Comparison of ENCODE assay signal across 11 mouse cellular contexts in genomic region chr4:70952671-70953070, GRCm38 (mm10).
A peak's percentile ranks its signal among the peaks of the same experiment; 100 is the strongest.
DNase-seq lines count a peak whose midpoint lies in the region.
"Had no signal": no experiment of that assay in that cellular context is flagged by ENCODE, and none has a peak within 500 bp of the region (broad histone marks: within the 10 kb centered on the region; RNA-seq: fewer than 3 reads in every experiment).

No protein-coding gene starts in this region.

- peak; percentile 21 for DNase-seq in cerebellum, adult 11-12 months
- DNase-seq in cerebellum, postnatal 4 days (ENCODE audit: low spot score in 2 of 2) = no peak
- DNase-seq in right cerebral cortex, adult 2 months (ENCODE audit: low spot score in 2 of 2) = peak; percentile 41 to 59
- no peak for DNase-seq in right cerebral cortex, postnatal 4 days
- DNase-seq in layer of hippocampus, adult 9-10 months (ENCODE audit: low spot score) = peak; percentile 63
- DNase-seq in telencephalon, adult 2 months (ENCODE audit: low read depth, low spot score) = peak; percentile 39
- no peak for DNase-seq in urinary bladder, adult 18-20 months (ENCODE audit: low spot score in 2 of 2)
- DNase-seq in heart, adult 9 months (ENCODE audit: low spot score in 2 of 2) = no peak
- DNase-seq: gastrocnemius, postnatal 14 days; kidney, postnatal 10 days; thymus, postnatal 4 days had no signal

Comparison
In these comparisons a context has a peak if more than half of its experiments do, and no peak if none do; other contexts are left out.
1. DNase-seq: peak in cerebellum, adult 11-12 months (single experiment), right cerebral cortex, adult 2 months (2 of 2), layer of hippocampus, adult 9-10 months (single experiment) and telencephalon, adult 2 months (single experiment); none in cerebellum, postnatal 4 days (0 of 2), right cerebral cortex, postnatal 4 days (single experiment), urinary bladder, adult 18-20 months (0 of 2) and heart, adult 9 months (0 of 2).